Mouse (Mus musculus) hindbrain, embryonic 15.5 days (tissue): Measurements from ENCODE around the gene Rps17. TPM values are rescaled to one million over a fixed set of nuclear protein-coding genes. Genes with fewer than 3 reads are reported as not detected.
A peak's percentile ranks its signal among the peaks of the same experiment; 100 is the strongest.

ENCODE experiments used
- ATAC-seq: fragments of 200-750 bp; cut with Nextera tagmentation; 2 replicates; pipeline ENCODE4 v1.8.0; 2017; ENCODE audit warnings: low read depth, moderate number of reproducible peaks, moderate TSS enrichment; ENCODE audit not compliant: low FRiP score
- H3K27ac ChIP-seq: fragments of 300-500 bp; sonication (generic); replicated peaks from 2 replicates; pipeline ENCODE4 v1.5.1; 2015; ENCODE audit warnings: mild to moderate bottlenecking, inconsistent platforms
- H3K27me3 ChIP-seq: fragments of 300-500 bp; sonication (generic); 2 replicates; pipeline ENCODE4 v1.6.1; 2015; ENCODE audit warnings: control low read depth, inconsistent platforms
- H3K36me3 ChIP-seq: fragments of 300-500 bp; sonication (generic); 2 replicates; pipeline ENCODE4 v1.6.1; 2015; ENCODE audit warnings: control low read depth, inconsistent platforms
- H3K4me1 ChIP-seq: fragments of 300-500 bp; sonication (generic); replicated peaks from 2 replicates; pipeline ENCODE4 v1.6.1; 2015; ENCODE audit warnings: control low read depth, inconsistent platforms
- H3K4me2 ChIP-seq: fragments of 300-500 bp; sonication (generic); 2 replicates; pipeline ENCODE4 v1.6.1; 2015; ENCODE audit warnings: moderate library complexity, mild to moderate bottlenecking, inconsistent platforms
- H3K4me3 ChIP-seq: fragments of 300-500 bp; sonication (generic); 2 replicates; pipeline ENCODE4 v1.5.1; 2015; ENCODE audit warnings: mild to moderate bottlenecking, inconsistent platforms
- H3K9ac ChIP-seq: fragments of 300-500 bp; sonication (generic); 2 replicates; pipeline ENCODE4 v1.6.1; 2015; ENCODE audit warnings: inconsistent platforms
- H3K9me3 ChIP-seq: fragments of 300-500 bp; sonication (generic); 2 replicates; pipeline ENCODE4 v1.6.1; 2016; ENCODE audit warnings: control low read depth, inconsistent platforms
- WGBS: fragments of 180-500 bp; shearing (Covaris S2); methylation state at CpG from one replicate; pipeline ENCODE4 v1.1.7; 2015; 5-methylcytosine and 5-hydroxymethylcytosine counted together
- polyA plus RNA-seq: library from polyadenylated mRNA; unstranded; fragments of >200 nt; fragmentation: Nextera tagmentation; extraction: Ambion mirVana; gene quantifications from 2 replicates; pipeline ENCODE4 v1.2.1, GENCODE M21; 2015

Gene Rps17
- polyA plus RNA-seq, 1 experiment from 2014 or later = 710 TPM

DNA sequence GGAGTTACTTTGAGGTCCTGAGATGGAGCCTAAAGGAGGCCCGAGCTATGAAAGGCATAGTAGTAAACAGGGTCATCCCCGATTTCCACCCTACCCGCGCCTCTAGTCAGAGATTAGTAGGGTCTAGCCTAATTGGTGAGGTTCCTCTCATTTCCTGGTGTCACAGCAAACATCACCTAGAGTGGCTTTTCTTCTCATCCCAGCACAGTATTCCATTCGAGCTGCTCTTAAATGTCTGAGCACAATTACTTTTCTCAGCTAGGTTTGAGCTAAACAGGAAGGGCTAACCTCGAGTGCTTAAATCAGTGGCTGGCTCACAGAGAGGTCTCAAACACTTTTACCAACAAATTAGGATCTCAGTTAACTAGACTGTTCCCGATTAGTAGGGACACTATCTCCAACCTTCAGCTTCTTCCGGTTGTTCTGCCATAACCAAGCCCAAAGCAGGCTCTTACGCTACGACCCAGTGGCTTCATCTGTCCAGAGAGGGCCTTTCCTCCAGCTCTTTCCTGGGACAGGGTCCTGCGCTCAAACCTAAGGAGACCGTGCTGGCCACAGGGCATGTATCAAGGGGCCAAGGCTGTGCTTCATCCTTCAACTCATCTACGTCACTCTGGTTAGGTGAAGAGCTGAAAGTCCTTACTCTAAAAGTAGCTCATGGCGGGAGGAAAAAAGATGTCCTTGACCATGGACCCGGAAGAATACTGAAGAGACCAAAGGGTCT is 555 bp upstream of the Rps17 start:
- Histone ChIP-seq H3K9me3 (no peaks in the 10 kb centered on the region), H3K4me2 (peak overlapping the region; percentile 58), H3K36me3 (peaks cover 14% of the 10 kb centered on the region), H3K9ac (peak overlapping the region; percentile 50), H3K27ac (peak overlapping the region; percentile 64), H3K27me3 (no peaks in the 10 kb centered on the region), H3K4me1 (peaks cover 30% of the 10 kb centered on the region), H3K4me3 (peak overlapping the region; percentile 94)
- 62% methylated on average over 15 of the region's 15 CpGs for WGBS
- no peak; the same call in 1 of the 2 replicates for ATAC-seq

DNA sequence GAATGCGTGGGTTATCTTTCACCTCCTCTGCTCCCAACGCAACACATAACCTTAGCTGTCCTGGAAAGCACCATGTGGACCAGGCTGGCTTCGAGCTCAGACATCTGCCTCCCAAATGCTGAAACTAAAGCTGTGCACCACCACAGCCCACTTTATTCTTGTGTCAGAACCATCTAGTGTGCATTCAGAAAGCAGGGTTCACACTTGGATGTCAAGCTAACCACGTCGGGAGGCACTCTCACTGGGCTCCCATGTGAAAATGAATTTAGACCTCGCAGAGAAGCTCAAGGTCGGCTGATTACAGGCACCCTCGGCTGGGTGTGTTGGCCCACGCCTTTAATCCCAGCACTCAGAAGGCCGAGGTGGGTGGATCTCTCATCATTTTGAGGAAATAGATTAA is 1.2 kb downstream of the Rps17 start:
- no peak for ATAC-seq
- Histone ChIP-seq H3K4me3 (peak overlapping the region; percentile 94), H3K27ac (no peak overlapping the region), H3K9ac (peak overlapping the region; percentile 96), H3K4me1 (peaks cover 30% of the 10 kb centered on the region), H3K4me2 (peak overlapping the region; percentile 62), H3K36me3 (peaks cover 29% of the 10 kb centered on the region), H3K9me3 (no peaks in the 10 kb centered on the region), H3K27me3 (no peaks in the 10 kb centered on the region)
- WGBS = 17% methylated on average over 10 of the region's 10 CpGs

DNA sequence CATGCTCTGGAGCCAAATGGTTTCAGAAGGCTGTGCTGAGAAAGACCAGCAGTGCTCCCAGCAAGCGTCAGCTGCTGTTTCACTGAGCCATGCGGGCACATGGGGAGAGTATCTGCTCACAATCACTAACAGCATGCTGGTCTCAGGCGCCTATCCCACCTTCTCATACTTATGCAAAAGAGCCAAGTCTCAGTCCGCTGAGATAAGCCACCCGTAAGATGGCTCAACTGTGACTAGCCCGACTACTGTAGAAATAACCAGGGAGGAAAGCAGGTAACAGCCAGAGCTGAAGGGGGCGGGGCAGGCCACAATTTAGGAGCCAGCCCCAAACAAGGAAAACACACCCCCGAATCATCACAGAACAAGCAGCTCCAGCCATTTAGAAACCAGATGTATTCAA is 1.7 kb downstream of the Rps17 start:
- no peak for ATAC-seq
- Histone ChIP-seq H3K27me3 (no peaks in the 10 kb centered on the region), H3K9me3 (no peaks in the 10 kb centered on the region), H3K36me3 (peaks cover 30% of the 10 kb centered on the region), H3K27ac (no peak overlapping the region), H3K4me1 (peaks cover 30% of the 10 kb centered on the region), H3K4me3 (peak overlapping the region; percentile 94), H3K9ac (peak overlapping the region; percentile 96), H3K4me2 (peak overlapping the region; percentile 62)
- WGBS = 41% methylated on average over 8 of the region's 8 CpGs

DNA sequence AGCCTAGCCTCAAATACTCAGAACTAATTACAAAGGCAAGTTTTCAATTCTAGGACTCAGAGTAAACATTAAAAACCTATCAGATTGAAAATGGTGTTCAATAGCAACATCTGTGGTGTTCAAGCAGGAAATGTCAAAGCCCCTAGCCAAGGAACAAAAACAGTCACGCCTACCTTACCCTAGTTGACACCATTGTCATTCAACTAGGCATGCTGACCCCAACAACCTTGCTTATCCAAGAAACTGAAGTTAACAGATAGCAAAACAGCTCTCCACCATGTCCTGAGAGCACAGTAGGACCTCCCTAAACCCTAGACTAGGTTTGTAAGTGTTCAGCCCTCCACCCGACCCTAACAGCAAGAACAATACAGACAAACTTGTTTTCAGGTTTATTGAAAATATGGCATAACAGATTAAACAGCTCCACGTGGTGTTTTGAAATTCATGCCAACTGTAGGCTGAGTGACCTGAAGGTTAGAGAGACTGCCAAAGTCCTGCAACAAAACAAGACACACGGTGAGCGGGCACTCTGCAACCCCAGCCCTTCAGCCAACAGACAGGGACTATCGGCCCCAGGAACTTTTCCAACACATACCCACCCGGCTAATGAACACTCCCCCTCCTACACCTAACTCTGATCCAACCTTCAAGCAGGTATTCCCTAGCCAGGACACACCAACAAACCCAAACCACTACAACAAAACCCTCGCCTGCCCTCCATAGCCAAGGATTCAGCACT is 2.5 kb downstream of the Rps17 start:
- H3K4me1 ChIP-seq = peaks cover 30% of the 10 kb centered on the region
- WGBS = 69% methylated on average over 8 of the region's 8 CpGs
- H3K9ac ChIP-seq = peak overlapping the region; percentile 96

DNA sequence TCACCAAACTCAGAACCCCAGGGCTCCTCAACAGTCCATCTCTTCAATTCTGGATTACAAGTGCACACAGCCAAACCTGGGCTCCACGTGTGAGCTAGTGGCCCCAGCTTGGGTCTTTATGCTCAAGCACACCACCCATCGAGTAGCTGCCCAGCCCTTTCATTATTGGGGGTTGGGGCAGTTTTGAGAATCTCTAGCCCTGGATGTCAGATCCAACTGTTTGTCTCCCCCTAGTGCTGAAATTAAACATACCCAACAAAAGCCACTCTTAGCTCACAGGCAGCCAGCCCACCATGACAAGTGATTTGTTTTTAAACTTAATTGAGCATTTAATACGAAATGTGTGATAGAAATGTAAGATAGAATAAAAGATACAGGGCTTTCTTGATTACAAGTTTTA is 3.5 kb downstream of the Rps17 start:
- H3K4me1 ChIP-seq = peaks cover 30% of the 10 kb centered on the region
- H3K27me3 ChIP-seq = no peaks in the 10 kb centered on the region
- H3K36me3 ChIP-seq = peaks cover 34% of the 10 kb centered on the region
- no peak overlapping the region for H3K9ac ChIP-seq
- no peaks in the 10 kb centered on the region for H3K9me3 ChIP-seq
- H3K27ac ChIP-seq = no peak overlapping the region
- 0 out of 2 replicates have a peak overlapping the region, but pooled peaks have one; percentile 15 for H3K4me2 ChIP-seq
- no peak for ATAC-seq
- no peak overlapping the region for H3K4me3 ChIP-seq
- WGBS = 48% methylated on average over 3 of the region's 3 CpGs

More for the DNA sequence above, 2.5 kb downstream of the Rps17 start:
- Histone ChIP-seq H3K27me3 (no peaks in the 10 kb centered on the region), H3K4me3 (peak overlapping the region; percentile 94; the same call in 1 of the 2 replicates), H3K36me3 (peaks cover 34% of the 10 kb centered on the region), H3K27ac (no peak overlapping the region), H3K4me2 (peak overlapping the region; percentile 62), H3K9me3 (no peaks in the 10 kb centered on the region)
- ATAC-seq = no peak

DNA sequence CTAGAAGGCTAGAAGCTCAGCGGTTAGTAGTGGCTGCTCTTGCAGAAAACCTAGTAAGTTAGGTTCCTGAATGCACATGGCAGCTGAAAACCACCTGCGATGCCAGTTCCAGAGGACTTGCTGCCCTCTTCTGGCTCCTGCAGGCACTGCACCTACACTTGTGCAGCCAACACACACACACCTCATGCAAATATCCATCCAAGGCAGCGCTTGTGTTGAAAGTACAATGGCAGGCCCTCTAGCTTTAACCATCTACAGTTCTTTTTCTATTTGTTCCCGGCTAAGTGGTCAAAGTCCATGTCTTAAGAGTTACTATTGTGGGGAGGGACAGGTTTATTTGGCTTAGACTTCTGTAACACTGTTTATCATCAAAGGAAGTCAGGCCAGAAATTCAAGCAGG is 5.3 kb downstream of the Rps17 start:
- Histone ChIP-seq H3K36me3 (peaks cover 38% of the 10 kb centered on the region), H3K9ac (no peak overlapping the region), H3K4me3 (no peak overlapping the region), H3K4me1 (peaks cover 36% of the 10 kb centered on the region), H3K27me3 (no peaks in the 10 kb centered on the region), H3K9me3 (no peaks in the 10 kb centered on the region), H3K27ac (no peak overlapping the region), H3K4me2 (no peak overlapping the region)
- WGBS = 85% methylated on average over 4 of the region's 4 CpGs
- no peak for ATAC-seq

DNA sequence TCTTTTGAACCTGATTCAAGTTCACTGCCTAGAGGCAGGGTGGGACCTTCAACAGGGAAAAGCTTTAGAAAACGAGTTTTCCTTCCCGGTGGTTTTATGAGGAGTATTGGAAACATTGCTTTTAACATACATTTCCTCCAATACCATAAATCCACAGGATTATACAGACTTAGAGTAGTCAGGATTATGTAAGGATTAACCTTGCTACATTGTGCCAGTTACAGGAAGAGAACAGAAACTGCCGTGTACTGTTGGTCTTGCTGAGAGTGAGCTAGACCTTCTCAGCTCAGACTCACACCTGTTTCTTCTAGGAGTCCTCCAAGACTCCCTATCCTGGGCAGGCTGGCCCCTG is 6.6 kb downstream of the Rps17 start:
- no peak overlapping the region for H3K4me2 ChIP-seq
- no peak overlapping the region for H3K4me3 ChIP-seq
- H3K36me3 ChIP-seq = peaks cover 38% of the 10 kb centered on the region
- ATAC-seq = no peak
- H3K4me1 ChIP-seq = peaks cover 27% of the 10 kb centered on the region
- H3K27ac ChIP-seq = no peak overlapping the region
- H3K27me3 ChIP-seq = no peaks in the 10 kb centered on the region
- no peak overlapping the region for H3K9ac ChIP-seq
- WGBS = 89% methylated on average over 3 of the region's 3 CpGs
- no peaks in the 10 kb centered on the region for H3K9me3 ChIP-seq

DNA sequence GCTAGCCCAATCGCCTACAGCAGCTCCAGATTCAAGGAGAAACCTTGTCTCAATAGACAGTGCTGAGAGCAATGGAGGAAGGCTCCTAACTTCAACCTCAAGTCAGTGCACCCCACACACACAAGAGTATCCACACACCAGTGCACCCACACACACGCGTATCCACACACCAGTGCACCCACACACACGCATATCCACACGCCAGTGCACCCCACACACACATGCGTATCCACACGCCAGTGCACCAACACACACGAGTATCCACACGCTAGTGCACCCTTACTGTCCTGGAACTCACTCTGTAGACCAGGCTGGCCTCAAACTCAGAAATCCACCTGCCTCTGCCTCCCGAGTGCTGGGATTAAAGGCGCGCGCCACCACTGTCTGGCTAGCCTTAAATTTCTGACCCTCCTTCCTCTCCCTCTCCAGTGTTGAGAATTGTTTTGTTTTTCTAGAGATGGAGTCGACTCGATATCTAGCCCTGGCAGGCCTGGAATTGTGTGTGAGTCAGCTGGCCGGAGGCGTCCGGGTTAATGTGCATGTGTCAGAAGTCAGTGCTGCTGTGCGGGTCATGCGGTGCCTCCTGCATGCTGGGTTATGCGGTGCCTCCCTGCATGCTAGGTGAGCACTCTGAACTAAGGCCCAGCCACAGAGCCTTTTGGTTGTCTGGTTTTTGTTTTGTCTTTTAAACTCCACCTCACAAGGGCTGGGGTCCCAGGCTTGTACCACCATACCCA is 7.1 kb downstream of the Rps17 start:
- Histone ChIP-seq H3K36me3 (peaks cover 38% of the 10 kb centered on the region), H3K27ac (no peak overlapping the region), H3K4me1 (peaks cover 22% of the 10 kb centered on the region), H3K4me2 (no peak overlapping the region), H3K4me3 (no peak overlapping the region), H3K27me3 (no peaks in the 10 kb centered on the region), H3K9me3 (no peaks in the 10 kb centered on the region), H3K9ac (no peak overlapping the region)
- 93% methylated on average over 21 of the region's 21 CpGs for WGBS
- ATAC-seq = no peak

DNA sequence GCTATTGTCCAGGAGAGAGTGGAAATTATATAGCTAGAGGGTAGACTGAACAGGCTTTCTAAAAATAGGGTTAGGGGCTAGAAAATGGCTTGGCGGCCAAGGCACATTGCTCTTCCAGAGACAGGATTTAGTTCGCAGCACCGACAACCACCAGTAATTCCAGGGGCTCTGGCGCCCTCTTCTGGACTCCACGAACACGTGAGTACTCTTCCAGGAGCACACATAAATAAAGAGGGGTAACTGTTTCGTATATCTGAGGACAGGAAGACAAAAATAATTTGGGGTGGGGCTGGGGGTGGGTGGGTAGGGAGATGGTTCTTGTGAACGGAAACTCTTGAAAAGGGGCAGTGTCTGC is 8.6 kb downstream of the Rps17 start:
- no peak overlapping the region; the same call in 1 of the 2 replicates for H3K27ac ChIP-seq
- no peak for ATAC-seq
- H3K4me1 ChIP-seq = peaks cover 6% of the 10 kb centered on the region
- no peaks in the 10 kb centered on the region for H3K27me3 ChIP-seq
- H3K9me3 ChIP-seq = no peaks in the 10 kb centered on the region
- H3K9ac ChIP-seq = no peak overlapping the region
- no peak overlapping the region for H3K4me2 ChIP-seq
- no peak overlapping the region for H3K4me3 ChIP-seq
- peaks cover 28% of the 10 kb centered on the region for H3K36me3 ChIP-seq
- 37% methylated on average over 8 of the region's 8 CpGs for WGBS

DNA sequence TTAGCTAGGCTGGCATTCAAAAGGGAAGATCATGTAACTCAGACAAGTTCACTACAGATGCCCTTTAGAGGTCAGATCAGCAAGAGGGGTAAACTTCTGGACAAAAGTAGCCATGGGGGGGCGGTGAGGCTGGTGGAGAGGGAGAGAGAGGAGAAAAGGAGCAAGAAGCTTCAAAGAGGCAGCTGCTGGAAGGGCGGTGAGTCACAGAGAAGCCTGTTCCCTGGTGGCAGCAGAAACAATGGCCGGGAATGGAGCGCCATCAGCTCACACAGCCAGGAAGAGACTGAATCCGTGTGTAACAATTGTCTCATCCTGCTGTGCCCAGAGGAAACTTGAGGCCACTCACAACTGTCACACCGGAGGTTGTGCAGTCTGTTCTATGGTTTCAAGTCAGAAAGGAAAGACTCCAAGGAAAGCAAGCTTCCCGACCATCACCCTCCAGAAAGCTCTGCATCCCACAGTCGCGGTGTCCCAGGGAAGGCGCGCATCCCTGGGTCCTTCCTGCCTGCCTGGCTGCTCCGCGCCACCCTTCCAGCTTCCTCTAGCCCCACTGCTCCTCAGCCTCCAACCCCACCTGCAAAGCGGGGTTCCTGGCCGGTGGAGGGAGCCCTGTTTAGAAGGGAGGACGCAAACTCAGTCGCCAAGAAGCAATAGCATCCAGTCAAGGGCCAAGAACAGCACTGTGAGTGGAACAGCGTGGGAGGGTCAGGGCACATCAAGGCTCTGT is 9.2 kb downstream of the Rps17 start:
- peaks cover 6% of the 10 kb centered on the region for H3K4me1 ChIP-seq
- H3K4me2 ChIP-seq = no peak overlapping the region
- 40% methylated on average over 18 of the region's 18 CpGs for WGBS
- no peak overlapping the region for H3K9ac ChIP-seq
- no peak overlapping the region for H3K4me3 ChIP-seq
- ATAC-seq = no peak
- H3K27ac ChIP-seq = peak overlapping the region; percentile 61
- peaks cover 25% of the 10 kb centered on the region for H3K36me3 ChIP-seq
- no peaks in the 10 kb centered on the region for H3K9me3 ChIP-seq
- no peaks in the 10 kb centered on the region for H3K27me3 ChIP-seq

DNA sequence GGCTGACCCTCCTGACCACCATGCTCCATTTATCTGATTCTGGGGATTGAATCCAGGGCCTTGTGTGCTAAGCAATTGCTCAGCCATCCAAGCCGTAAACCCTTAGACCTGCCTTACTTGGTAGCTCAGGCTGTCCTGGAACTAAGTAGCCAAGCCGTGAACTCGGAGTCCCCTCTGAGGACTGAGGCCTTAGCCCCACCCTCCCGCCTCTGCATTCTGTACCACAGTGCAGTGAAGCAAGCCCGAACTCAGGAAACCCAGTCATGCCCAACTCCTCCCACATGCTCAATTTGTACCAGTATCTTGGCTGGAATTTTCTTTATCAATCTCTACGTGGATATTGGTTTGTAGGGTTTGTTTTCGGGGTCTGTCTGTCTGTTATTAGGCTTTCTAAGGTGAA is 13.2 kb downstream of the Rps17 start:
- Histone ChIP-seq H3K9ac (no peak overlapping the region), H3K27me3 (no peaks in the 10 kb centered on the region), H3K36me3 (peaks cover 4% of the 10 kb centered on the region; the same call in 1 of the 2 replicates), H3K27ac (no peak overlapping the region), H3K9me3 (no peaks in the 10 kb centered on the region), H3K4me2 (no peak overlapping the region), H3K4me3 (no peak overlapping the region), H3K4me1 (peaks cover 6% of the 10 kb centered on the region)
- 83% methylated on average over 7 of the region's 7 CpGs for WGBS
- no peak for ATAC-seq
